Mouse (Mus musculus) stomach, postnatal 0 days (tissue): ENCODE data around the gene Cacng8.

Experiments used
- CTCF ChIP-seq: IDR thresholded peaks from 2 replicates; pipeline ENCODE4 v1.5.1; 2016; ENCODE audit warnings: antibody characterized with exemption, low read depth, mild to moderate bottlenecking, moderate library complexity
- EP300 ChIP-seq: optimal IDR thresholded peaks from 2 replicates; pipeline ENCODE3; 2016; ENCODE audit warnings: antibody characterized with exemption

- no peak for TF ChIP-seq CTCF
- TF ChIP-seq EP300 = no peak
Measured at GRCm38 (mm10) chr7:3389444-3390412, 755 bp upstream of the Cacng8 start.
